Mouse (Mus musculus) MEL (cell line): ENCODE data around the gene Gabrg3. TPM values are rescaled to one million over a fixed set of nuclear protein-coding genes. Genes with fewer than 3 reads are reported as not detected.

Experiments used
- DNase-seq: peaks from one replicate; pipeline ENCODE4 v3.0.0; 2011; ENCODE audit warnings: low read depth, low spot score
- H3K27ac ChIP-seq: 2 replicates; pipeline ENCODE4 v1.5.1; 2012; ENCODE audit warnings: low read depth, mild to moderate bottlenecking, control low read depth, low read length, moderate library complexity; ENCODE audit not compliant: control insufficient read depth
- H3K27me3 ChIP-seq, 2 experiments: fragments of 150-350 bp in 1 of 2; sonication (generic) in 1 of 2; 2 replicates each; pipeline ENCODE4 v1.6.1; 2012; ENCODE audit warnings: low read length in 2 of 2, mild to moderate bottlenecking in 2 of 2, improper control_type of control experiment in 1 of 2, moderate library complexity in 1 of 2; ENCODE audit not compliant: insufficient read depth in 2 of 2, control insufficient read depth in 1 of 2
- H3K36me3 ChIP-seq, 2 experiments: 2 replicates each; pipeline ENCODE4 v1.6.1; 2012 to 2014; ENCODE audit warnings: low read length in 2 of 2, improper control_type of control experiment in 1 of 2, inconsistent platforms in 1 of 2, mild to moderate bottlenecking in 1 of 2; ENCODE audit not compliant: insufficient read depth in 2 of 2, control insufficient read depth in 1 of 2
- H3K4me1 ChIP-seq, 2 experiments: fragments of 150-350 bp in 1 of 2; sonication (generic) in 1 of 2; 2 replicates each; pipeline ENCODE4 v1.6.1; 2012; ENCODE audit warnings: low read length in 2 of 2, improper control_type of control experiment in 1 of 2, mild to moderate bottlenecking in 1 of 2; ENCODE audit not compliant: insufficient read depth in 2 of 2, control insufficient read depth in 1 of 2
- H3K4me3 ChIP-seq, 2 experiments: fragments of 150-350 bp in 1 of 2; sonication (generic) in 1 of 2; 2 replicates each; pipeline ENCODE4 v1.5.1; 2012; ENCODE audit warnings: low read depth in 2 of 2, low read length in 2 of 2, mild to moderate bottlenecking in 2 of 2, moderate library complexity in 2 of 2, control low read depth in 1 of 2, improper control_type of control experiment in 1 of 2; ENCODE audit not compliant: control insufficient read depth in 1 of 2, insufficient read depth in 1 of 2
- H3K79me2 ChIP-seq: 2 replicates; pipeline ENCODE4 v1.6.1; 2012; ENCODE audit warnings: mild to moderate bottlenecking, low read length, moderate library complexity; ENCODE audit not compliant: control insufficient read depth, poor library complexity, insufficient read depth
- H3K9ac ChIP-seq: 2 replicates; pipeline ENCODE4 v1.6.1; 2012; ENCODE audit warnings: low read depth, mild to moderate bottlenecking, control low read depth, low read length, moderate library complexity; ENCODE audit not compliant: control insufficient read depth, poor library complexity, severe bottlenecking
- H3K9me3 ChIP-seq: fragments of 150-350 bp; sonication (generic); replicated peaks from 2 replicates; pipeline ENCODE4 v1.6.1; 2012; ENCODE audit warnings: mild to moderate bottlenecking, low read length, improper control_type of control experiment, moderate library complexity; ENCODE audit not compliant: insufficient read depth
- E2F4 ChIP-seq: IDR thresholded peaks from 2 replicates; pipeline ENCODE4 v1.6.1; 2011; ENCODE audit warnings: low read depth, low read length, improper control_type of control experiment, borderline replicate concordance
- ELF1 ChIP-seq: IDR thresholded peaks from 2 replicates; pipeline ENCODE4 v1.6.1; 2014; ENCODE audit warnings: low read depth, mild to moderate bottlenecking, inconsistent platforms, low read length, improper control_type of control experiment, moderate library complexity
- ETS1 ChIP-seq: IDR thresholded peaks from 2 replicates; pipeline ENCODE4 v1.6.1; 2012; ENCODE audit warnings: low read depth, mild to moderate bottlenecking, inconsistent platforms, low read length, improper control_type of control experiment, moderate library complexity
- GABPA ChIP-seq: IDR thresholded peaks from 2 replicates; pipeline ENCODE4 v1.6.1; 2012; ENCODE audit warnings: low read depth, mild to moderate bottlenecking, inconsistent platforms, low read length, improper control_type of control experiment, moderate library complexity
- JUND ChIP-seq: IDR thresholded peaks from 2 replicates; pipeline ENCODE4 v1.6.1; 2011; ENCODE audit warnings: low read depth, mild to moderate bottlenecking, improper control_type of control experiment, low read length
- KAT2A ChIP-seq: conservative IDR thresholded peaks from 2 replicates; pipeline ENCODE4 v1.6.1; 2012; ENCODE audit warnings: low read depth, low read length, improper control_type of control experiment, inconsistent platforms
- MYC ChIP-seq: IDR thresholded peaks from 2 replicates; pipeline ENCODE4 v1.6.1; 2011; ENCODE audit warnings: low read depth, mild to moderate bottlenecking, low read length, improper control_type of control experiment, moderate library complexity
- NELFE ChIP-seq: IDR thresholded peaks from 2 replicates; pipeline ENCODE4 v1.6.1; 2011; ENCODE audit warnings: low read depth, low read length, improper control_type of control experiment
- NRF1 ChIP-seq: IDR thresholded peaks from 2 replicates; pipeline ENCODE4 v1.6.1; 2014; ENCODE audit warnings: low read depth, mild to moderate bottlenecking, inconsistent platforms, low read length, improper control_type of control experiment, moderate library complexity; ENCODE audit not compliant: poor library complexity, insufficient read depth, severe bottlenecking
- POLR2AphosphoS5 ChIP-seq: IDR thresholded peaks from 2 replicates; pipeline ENCODE4 v1.6.1; 2012; ENCODE audit warnings: low read depth, borderline replicate concordance, mild to moderate bottlenecking, inconsistent platforms, low read length, moderate library complexity, mixed read lengths
- SIN3A ChIP-seq: IDR thresholded peaks from 2 replicates; pipeline ENCODE4 v1.6.1; 2012; ENCODE audit warnings: low read length, improper control_type of control experiment, inconsistent platforms
- TAL1 ChIP-seq: IDR thresholded peaks from 2 replicates; pipeline ENCODE4 v1.6.1; 2012; ENCODE audit warnings: mild to moderate bottlenecking, inconsistent platforms, low read length, moderate library complexity, mixed read lengths
- USF1 ChIP-seq: IDR thresholded peaks from 2 replicates; pipeline ENCODE4 v1.6.1; 2014; ENCODE audit warnings: low read depth, mild to moderate bottlenecking, inconsistent platforms, low read length, improper control_type of control experiment, moderate library complexity
- USF2 ChIP-seq, 2 experiments: IDR thresholded peaks; 2 replicates each; pipeline ENCODE4 v1.6.1; 2011 to 2012; ENCODE audit warnings: improper control_type of control experiment in 2 of 2, low read length in 2 of 2, borderline replicate concordance in 1 of 2, inconsistent platforms in 1 of 2, low read depth in 1 of 2, mild to moderate bottlenecking in 1 of 2; ENCODE audit not compliant: insufficient read depth in 1 of 2
- ZKSCAN1 ChIP-seq: IDR thresholded peaks from 2 replicates; pipeline ENCODE4 v1.6.1; 2012; ENCODE audit warnings: low read depth, mild to moderate bottlenecking, inconsistent platforms, low read length, improper control_type of control experiment, moderate library complexity
- polyA plus RNA-seq, 2 experiments: library from polyadenylated mRNA; stranded (reverse) in 1 of 2; unstranded in 1 of 2; fragments of >175 nt in 1 of 2; fragments of >200 nt in 1 of 2; gene quantifications; 2 replicates each; pipeline versions ENCODE4 v1.2.1 to v1.2.4; 2012; ENCODE audit warnings: low replicate concordance in 2 of 2, low read depth in 1 of 2; ENCODE audit not compliant: insufficient read length in 2 of 2, insufficient read depth in 1 of 2, missing spikeins in 1 of 2
- total RNA-seq: library from RNA; depleted of rRNA; stranded (reverse); fragments of 300-350 nt; gene quantifications from 2 replicates; pipeline ENCODE4 v1.2.3, GENCODE M21; 2012

The Gabrg3 gene
- total and polyA plus RNA-seq, 3 experiments, result not detected

- no peak overlapping the region for H3K4me3 ChIP-seq
- no peaks in the 10 kb centered on the region for H3K4me1 ChIP-seq
- no peaks in the 10 kb centered on the region for H3K36me3 ChIP-seq
- no peaks in the 10 kb centered on the region for H3K9me3 ChIP-seq
- no peaks in the 10 kb centered on the region for H3K27me3 ChIP-seq
- no peak overlapping the region for H3K9ac ChIP-seq
- H3K27ac ChIP-seq, result no peak overlapping the region
- DNase-seq, result no peak
- no peaks in the 10 kb centered on the region for H3K79me2 ChIP-seq
- TF ChIP-seq JUND (no peak), ELF1 (no peak), ZKSCAN1 (no peak), SIN3A (no peak), E2F4 (no peak), TAL1 (no peak), POLR2AphosphoS5 (no peak)
Observed at GRCm38 (mm10) chr7:57150768-57151167, 236.2 kb downstream of the Gabrg3 start.

GRCm38 (mm10) chr7:57138072-57138704, 248.8 kb downstream of the Gabrg3 start:
- H3K27ac ChIP-seq, result no peak overlapping the region
- TF ChIP-seq MYC, result no peak
- no peak for TF ChIP-seq E2F4
- no peak for TF ChIP-seq KAT2A
- no peak for TF ChIP-seq GABPA
- TF ChIP-seq USF2 (IDR thresholded peaks at IDR 0.05; ENCODE audit: borderline replicate concordance in 1 of 2, insufficient read depth in 1 of 2, low read depth in 1 of 2, low read length in 2 of 2), result no peak
- no peak for TF ChIP-seq ETS1
- TF ChIP-seq NELFE, result no peak
- TF ChIP-seq USF1, result no peak
- TF ChIP-seq ELF1, result no peak
- no peak for TF ChIP-seq NRF1

More at GRCm38 (mm10) chr7:57138072-57138704, 248.8 kb downstream of the Gabrg3 start:
- Histone ChIP-seq H3K27me3 (no peaks in the 10 kb centered on the region), H3K4me1 (no peaks in the 10 kb centered on the region), H3K9me3 (no peaks in the 10 kb centered on the region), H3K36me3 (no peaks in the 10 kb centered on the region), H3K9ac (no peak overlapping the region), H3K79me2 (no peaks in the 10 kb centered on the region), H3K4me3 (no peak overlapping the region)
- DNase-seq, result no peak
